Mouse (Mus musculus) heart, adult 2 months (tissue): Measurements from ENCODE around the gene Fam50b.

Source experiments
- CTCF ChIP-seq: fragments of 200-600 bp; IDR thresholded peaks from 2 replicates; pipeline ENCODE4 v1.8.1; 2022; ENCODE audit warnings: antibody characterized with exemption, mild to moderate bottlenecking, moderate library complexity
- EP300 ChIP-seq: fragments of 200-500 bp; IDR thresholded peaks from 2 replicates; pipeline ENCODE4 v1.6.1; 2011; ENCODE audit warnings: low read depth, low read length, control low read depth; ENCODE audit not compliant: insufficient read depth

GRCm38 (mm10) chr13:34725800-34726476 is 8.7 kb upstream of the Fam50b start:
- peak; percentile 54 for TF ChIP-seq CTCF
- peak; percentile 67; the same call in 1 of the 2 replicates for TF ChIP-seq EP300
